Mouse (Mus musculus): ENCODE data around the gene Dand5.
"Not testable (repeated sequence)": the region's sequence is repeated elsewhere in the genome, so short reads cannot be mapped to it uniquely, and the experiment has no call there.

The Dand5 gene

DNA sequence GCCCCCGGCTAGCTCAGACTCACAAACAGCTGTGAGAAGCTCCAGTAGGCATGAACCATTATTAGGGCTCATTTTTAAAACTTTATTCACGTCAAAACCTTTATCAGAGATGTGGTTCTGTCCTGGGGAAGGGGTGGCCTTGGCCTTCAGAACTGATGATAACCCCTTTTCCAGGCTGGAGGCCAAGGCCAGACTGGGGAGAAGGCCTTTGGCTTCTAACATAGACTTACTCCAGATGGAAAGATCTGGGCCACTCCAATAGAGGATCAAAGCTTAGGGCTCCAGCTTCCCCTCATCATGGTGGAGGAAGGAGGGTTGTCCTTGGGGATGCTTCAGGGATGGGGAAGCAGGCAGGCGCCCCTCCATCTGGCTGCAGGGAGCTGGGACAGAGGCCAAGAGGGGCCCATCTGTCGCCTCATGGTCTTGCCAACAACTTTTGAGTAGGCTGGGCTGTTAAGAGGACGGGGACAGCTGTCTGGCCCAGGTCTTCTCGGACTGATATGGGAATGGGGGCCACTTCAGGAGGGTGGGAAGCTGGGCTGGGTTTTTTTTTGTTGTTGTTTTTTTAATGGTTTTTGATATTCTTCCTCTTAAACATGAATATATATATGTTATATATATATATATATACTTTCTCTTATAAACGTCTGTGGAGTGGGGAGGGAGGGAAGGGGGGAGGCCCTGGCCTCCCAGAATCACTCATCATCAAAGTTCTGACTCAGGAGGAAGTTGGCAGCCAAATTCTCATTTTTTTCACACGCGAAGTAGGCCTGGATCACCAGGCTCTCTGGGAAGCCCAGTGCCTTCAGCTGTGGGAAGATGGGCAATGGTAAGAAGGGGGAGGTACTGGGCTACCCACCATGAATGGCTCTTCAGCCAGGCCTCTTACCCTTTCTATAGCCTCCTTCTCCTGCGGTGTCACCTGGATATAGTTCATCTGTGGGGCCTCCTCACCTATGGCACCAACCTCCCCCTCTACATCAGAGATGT, 12.5 kb upstream of the Dand5 start:
- DNase-seq (ENCODE audit: low spot score) = peak; percentile 84

DNA sequence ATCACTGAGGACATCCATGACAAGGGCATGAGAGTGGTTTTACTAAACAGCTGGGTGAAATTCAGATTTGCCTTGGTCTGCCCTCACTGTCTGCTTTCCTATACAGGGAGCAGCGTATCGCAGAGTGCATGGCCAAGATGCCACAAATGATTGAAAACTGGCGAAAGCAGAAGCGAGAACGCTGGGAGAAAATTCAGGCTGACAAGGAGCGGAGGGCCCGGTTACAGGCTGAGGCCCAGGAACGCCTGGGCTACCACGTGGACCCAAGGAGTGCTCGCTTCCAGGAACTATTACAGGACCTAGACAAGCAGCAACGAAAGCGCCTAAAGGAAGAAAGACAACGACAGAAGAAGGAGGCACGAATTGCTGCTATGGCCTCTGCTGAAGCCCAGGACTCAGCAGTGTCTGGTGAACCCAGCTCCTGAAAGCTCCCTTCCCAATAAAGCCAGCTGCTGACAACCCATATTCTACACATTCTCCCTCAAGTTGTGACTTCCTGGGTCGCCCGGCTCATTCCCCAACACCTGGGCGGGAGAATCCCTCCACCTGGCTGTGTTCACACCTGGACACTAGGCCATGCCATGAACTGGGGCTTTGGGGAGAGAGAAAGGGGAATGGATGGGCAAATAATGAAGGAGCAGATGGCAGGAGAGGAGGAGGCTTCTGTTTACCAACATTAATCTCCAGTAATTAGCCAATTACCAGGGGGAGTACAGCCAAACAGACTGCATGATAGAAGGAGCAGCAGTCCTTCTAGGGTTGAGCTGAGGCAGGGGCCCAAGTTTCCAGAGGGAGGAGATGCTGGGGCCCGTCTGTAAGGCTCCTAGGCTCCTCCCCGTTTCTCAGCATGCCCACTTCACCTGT, 11.6 kb upstream of the Dand5 start:
- no peak for DNase-seq (ENCODE audit: low spot score)

DNA sequence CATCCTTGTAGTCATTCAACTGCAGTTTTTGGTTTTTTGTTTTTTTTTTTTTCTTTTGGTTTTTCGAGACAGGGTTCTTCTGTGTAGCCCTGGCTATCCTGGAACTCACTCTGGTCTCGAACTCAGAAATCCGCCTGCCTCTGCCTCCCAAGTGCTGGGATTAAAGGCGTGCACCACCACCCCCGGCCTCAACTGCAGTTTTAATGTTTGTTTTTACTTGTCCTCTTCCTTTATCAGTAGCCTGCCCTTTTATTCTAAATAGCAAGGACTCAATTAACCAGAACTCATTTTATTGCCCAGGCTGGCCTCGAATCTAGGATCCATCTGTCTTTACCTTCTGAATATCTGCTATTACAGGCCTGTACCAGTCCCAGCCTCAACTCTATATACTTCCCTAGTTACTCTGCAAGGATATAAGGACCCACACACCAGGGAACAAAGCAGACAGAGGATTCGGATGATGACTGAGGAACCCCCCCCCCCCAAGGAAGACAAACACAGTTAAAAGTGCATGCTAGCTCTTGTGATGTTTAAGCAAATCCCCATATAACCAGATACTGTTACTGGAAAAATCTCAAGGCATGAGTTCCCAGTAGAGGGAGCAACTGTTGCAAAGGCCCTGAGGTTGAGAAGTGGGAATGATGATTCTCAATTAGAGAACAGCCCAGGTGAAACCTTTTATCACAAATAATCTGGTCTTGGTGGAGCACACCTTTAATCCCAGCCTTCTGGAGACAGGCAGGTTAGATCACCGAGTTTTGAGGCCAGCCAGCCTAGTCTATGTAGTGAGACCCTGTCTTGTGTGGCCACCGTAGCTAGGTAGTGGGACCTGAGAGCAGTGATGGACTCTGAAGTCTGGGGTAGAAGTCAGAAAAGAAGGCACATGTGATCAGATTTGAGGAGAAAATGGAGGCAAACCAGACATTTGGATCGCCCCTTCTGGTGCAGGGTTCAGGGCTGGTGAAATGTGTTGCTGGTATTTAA, 10.4 kb upstream of the Dand5 start:
- DNase-seq (ENCODE audit: low spot score) = no peak

DNA sequence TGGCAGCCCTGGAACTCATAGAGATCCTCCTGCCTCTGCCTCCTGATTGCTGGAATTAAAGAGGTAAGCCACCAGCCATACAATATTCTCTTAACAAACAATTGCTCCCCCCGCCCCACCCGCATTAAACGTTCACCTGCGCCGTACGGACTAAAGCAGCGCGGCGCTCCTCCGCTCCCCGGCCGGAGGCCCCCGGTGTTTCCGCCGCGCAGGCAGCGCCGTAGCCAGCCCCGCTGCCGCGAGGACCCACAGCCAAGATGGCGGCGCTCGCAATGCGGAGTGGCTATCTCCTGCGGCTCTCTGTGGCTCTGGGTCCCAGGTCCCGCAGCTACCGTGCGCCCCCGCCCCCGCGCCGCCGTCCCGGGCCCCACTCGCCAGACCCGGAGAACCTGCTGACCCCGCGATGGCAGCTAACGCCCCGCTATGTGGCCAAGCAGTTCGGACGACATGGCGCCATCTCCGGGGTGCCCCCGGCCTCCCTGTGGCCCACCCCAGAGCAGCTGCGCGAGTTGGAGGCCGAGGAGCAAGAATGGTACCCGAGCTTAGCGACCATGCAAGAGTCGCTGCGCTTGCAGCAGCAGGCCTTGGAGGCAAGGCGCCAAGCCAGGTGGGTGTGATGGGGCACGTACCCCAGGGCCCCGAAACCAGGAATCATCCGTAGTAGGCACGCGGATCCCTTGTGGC, 9.6 kb upstream of the Dand5 start:
- peak; percentile 72 for DNase-seq (ENCODE audit: low spot score)

DNA sequence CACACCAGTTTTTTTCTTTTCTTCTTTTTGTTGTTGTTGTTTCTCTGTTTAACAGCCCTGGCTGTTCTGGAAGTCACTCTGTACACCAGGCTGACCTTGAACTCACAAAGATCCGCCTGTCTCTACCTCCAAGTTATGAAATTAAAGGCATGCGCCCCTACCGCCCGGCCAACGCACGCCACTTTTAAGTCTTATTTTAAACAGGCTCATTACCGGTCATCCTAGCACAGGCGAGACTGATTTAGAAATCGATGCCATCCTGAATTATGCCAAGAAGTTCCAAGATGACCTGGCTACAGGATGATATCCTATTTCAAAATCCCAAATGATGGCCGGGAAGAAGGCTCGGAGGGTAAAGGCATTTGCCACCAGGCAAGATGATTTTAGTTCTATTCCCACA, 8.9 kb upstream of the Dand5 start, which contains the start of gene Gadd45gip1:
TSS of gene Gadd45gip1 (plus strand) at position 33 of the 400 bp plus-strand sequence.
- DNase-seq (ENCODE audit: low spot score) = no peak

DNA sequence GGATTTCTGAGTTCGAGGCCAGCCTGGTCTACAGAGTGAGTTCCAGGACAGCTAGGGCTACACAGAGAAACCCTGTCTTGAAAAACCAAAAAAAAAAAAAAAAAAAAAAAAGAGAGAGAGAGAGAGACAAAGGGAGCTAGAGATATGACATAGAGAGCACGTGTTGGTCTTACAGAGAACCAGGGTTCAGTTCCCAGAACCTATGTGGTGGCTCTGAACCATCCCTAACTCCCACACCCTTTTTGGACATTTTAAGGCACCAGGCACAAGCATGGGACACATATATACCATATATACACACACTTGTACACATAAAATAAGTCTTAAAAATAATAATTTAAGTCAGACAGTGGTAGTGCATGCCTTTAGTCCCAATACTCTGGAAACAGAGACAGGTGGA, 3.9 kb upstream of the Dand5 start:
- DNase-seq (ENCODE audit: low spot score) = not testable (repeated sequence)

DNA sequence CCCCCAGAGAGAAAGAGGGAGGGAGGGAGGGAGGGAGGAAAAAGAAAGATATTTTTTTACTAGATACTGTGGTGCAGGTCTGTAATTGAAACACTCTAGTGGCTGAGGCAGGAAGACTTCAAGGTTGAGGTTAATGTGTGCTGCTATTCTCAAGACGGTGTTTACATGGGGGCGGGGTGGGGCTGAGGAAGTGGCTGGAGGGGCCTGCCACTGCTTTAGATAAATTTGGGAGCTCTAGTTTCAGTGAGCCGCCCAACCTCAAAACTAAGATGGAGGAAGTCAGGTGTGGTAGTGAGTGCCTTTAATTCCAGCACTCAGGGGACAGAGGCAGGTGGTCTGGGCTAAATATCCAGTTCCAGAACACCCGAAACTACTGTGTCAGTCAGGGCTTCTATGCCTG, 3.0 kb upstream of the Dand5 start:
- DNase-seq (ENCODE audit: low spot score) = no peak

DNA sequence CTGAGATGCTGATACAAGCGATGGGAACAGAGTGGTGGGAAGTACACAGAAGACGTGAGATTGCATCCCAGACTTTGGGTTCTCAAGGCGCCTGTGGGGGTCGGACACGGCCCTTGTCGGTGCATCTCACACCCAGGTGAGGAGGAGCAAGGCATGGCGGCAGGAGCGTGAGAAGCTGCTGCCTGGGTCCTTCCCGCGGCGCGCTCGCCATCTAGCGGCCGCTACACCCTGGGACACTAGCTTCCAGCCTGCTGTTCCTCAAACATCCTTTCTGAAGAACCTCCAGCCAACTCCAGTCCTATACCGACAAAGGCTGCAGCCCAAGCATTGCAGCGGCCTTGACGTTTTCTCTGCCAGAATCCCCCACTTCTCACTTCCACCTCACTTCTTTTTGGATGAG, 1.0 kb upstream of the Dand5 start:
- DNase-seq (ENCODE audit: low spot score) = peak; percentile 66

DNA sequence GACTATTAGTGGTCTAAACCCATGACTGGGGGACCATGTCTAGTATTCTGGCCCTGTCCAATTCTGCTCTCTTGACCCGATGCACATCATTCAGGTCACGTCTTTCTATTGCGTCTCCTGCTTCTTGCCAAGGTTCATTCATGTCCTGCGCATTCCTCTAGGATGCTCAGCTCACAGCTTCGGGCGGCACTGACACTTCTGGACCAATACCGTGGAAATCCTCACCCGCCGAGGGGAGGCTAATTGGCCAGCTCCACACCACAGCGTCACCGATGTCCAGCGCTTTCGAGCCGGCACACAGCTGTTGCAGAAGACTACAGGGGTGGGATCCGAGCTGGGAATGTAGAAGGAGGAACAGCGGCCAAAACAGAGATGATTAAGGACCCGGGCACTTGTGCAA, 6.5 kb downstream of the Dand5 start:
- no peak for DNase-seq (ENCODE audit: low spot score)

DNA sequence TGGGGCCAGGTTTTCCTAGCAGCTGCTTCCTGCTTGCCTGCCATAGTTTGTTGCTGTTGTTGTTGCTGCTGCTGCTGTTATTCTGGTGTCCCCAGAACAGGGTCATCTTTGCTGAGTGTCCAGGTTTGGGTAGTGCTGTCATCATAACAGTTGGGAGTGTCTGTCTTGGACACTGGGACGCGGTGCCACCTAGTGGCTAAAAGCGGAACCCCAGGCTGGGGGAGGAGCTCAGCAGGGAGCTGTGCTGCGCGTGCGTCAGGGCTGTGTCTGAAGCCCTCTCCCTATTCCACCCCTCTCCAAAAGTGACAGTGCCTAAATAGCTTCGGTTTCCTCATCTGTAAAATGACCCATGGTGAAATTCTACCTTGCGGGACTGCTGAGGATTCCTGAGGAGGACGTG, 7.1 kb downstream of the Dand5 start:
- DNase-seq (ENCODE audit: low spot score) = peak; percentile 96

DNA sequence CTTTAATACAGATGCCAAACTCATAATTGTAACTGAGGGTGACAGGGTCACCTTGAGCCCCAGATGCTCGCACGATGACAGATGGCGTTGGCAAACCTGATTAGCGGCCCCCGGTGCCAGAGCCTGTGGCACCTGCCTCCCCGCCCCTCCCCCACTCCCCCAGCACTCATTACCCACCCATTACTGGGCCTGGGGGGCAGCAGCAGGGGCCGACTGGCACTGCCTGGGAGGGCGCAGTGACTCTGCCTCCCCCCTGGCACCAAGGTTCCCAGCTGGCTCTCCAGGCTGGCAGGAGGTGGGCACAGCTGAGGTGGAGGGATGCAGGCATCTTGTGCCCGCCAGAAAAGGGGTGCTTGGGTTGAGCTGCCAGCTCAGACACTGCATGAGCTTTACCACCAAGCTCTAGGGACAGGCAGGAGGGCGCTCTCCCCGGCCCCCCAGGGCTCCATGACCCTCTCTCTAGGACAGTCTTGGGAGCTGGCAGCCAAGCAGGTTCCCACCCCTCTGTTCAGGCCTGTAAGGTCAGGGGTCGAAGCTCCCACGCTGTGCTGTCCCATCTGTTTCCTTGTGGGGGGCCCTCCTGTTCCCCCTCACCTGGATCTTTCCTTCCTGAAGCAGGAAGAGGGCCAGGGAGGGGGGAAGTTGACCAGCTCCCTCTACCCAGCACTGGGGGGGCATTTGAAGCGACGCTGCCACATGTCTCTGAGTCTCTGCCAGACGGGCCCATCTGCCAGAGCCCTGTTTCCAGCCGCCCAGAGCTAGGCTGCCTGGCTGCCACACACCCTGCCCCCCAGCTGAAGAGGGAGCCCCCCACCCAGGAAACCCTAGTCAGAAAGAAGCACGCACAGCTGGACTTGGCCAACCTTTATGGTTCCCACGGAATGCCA, 7.8 kb downstream of the Dand5 start:
- DNase-seq (ENCODE audit: low spot score) = no peak

DNA sequence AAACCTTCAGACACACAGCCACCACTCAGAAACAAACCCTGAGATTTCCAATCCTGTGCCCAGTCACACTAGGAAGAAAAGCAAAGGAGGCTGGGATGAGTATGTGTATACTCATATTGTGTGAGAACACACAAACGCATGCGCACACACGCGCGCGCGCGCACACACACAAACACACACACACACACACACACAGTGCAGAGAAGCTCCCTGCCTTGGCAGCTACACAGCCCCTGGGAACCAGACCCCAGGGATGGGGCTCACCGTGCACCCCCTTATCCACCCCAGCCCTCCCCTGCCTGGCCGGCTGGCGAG, 8.4 kb downstream of the Dand5 start:
- DNase-seq (ENCODE audit: low spot score) = no peak

DNA sequence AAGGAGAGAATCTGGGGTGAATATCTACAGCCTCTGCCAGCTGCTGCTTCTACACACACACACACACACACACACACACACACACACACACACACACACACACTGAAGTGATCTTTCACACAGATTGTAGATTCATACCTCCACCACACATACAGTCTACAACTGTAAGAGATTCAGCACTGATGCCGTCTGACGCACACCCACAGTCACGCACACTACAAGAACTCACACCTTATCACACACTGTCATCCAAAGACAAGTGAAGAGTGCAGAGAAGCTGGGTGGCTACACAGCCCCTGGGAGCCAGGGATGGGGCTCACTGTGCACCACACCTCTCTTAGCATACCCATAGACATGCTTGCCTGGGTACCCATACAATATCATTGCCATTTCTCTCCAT, 8.8 kb downstream of the Dand5 start:
- DNase-seq (ENCODE audit: low spot score) = no peak

DNA sequence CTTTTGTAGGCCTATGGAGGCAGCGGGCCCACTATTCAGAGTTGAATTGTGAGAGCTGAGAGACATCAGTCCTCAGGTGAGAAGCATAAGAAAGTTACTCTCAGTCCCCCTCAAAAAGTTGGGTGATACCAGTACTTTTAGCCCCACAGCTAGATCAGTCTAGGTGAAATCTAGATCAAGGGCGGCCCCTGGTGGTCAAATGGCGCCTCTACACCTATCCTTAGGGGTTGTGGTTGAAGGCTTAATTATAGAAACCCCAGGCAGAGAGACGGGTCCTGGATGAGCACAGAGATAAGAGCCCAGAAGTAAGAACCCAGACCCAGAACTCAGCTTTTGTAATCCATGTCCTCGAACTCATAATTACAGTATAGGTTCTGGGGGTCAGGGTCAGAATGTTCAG, 9.6 kb downstream of the Dand5 start:
- peak; percentile 87 for DNase-seq (ENCODE audit: low spot score)

DNA sequence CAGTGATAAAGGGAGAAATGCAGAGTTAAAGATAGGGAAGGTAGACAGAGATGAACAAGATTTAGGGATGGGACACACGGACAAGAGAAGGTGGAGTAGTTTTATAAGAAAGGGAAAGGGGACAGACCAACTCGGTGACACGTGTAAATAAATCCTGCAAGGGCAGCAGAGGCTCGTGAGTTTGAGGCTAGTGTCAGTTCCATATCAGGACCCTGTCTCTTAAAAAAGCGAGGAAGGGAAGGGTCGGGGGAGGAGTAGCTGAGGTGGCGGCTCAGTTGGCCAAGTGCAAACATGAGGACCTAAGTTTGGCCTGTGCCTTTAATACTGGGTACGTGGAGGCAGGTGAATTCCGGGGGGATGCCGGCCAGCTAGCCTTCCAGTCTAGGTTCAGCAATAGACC, 11.3 kb downstream of the Dand5 start:
- no peak for DNase-seq (ENCODE audit: low spot score)

DNA sequence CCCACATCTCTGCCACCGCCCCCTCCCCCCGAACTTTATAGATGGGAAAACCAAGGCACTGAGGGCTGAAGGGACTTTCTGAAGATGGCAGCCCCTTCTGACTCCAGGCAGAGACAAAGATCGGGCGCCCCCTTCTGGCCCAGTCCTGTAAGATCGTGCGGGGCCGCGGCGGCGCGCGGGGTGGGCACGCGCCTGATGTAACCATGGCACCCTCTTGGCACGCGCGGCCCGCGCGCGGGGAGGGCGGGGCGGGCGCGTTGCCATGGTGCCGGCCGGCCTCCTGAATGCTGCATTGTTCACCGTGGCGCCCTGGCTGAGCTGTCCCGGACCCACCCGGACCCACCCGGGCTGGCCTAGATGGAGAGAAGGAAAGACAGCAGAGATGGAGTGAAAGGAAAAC, 11.7 kb downstream of the Dand5 start:
- peak; percentile 98 for DNase-seq (ENCODE audit: low spot score)

DNA sequence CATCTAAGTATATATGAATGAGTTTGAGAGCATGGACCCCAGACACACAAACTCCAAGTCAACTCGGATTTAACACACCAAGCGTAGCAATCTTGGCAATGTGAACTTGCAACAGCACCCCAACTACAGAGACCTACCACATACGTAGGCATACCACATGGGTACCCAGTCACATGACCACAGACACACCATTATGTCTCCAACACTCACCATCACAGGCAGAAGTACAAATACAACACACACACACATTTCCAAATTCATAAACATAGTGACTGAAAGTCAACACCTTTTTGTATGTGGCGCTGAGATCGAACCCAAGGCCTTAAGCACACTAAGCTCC, 12.7 kb downstream of the Dand5 start:
- no peak for DNase-seq (ENCODE audit: low spot score)

DNA sequence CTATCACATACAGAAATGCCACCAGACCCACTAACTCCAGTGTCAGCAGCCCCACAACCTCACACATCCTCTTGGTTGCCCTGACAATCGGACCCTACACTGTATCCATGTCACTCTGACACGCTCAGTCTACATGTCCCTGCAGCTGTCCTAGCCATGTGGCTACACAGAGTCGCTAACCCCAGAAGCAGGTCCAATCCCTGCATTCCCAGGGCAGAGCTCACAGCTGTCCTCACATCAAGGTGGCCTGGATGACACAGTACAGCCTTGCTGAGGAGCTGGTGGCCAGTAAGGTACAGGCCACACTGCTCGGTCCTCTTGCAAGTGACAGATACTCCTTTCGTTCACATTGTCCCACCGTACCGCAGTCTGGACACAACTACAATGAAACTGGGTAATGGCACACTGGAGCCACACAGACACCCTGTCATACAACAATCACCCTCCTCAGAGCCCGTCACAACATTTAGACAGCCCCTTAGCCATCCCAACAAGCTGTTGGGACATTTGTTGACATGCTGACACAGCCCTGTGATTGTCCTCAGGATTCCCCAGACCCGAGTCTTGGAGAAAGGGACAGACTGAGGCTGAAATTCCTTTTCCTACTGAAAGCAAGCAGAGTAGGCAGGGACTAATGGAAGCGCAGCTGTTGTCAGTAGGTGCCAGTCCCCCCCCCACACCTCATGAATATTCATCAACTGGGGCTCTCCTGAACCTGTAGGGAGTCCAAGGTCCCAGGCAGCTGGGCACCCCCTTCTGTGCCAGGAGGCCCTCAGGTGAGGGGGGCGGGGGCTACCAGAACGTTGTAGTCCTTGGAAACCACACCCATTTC, 13.3 kb downstream of the Dand5 start:
- DNase-seq (ENCODE audit: low spot score) = no peak

DNA sequence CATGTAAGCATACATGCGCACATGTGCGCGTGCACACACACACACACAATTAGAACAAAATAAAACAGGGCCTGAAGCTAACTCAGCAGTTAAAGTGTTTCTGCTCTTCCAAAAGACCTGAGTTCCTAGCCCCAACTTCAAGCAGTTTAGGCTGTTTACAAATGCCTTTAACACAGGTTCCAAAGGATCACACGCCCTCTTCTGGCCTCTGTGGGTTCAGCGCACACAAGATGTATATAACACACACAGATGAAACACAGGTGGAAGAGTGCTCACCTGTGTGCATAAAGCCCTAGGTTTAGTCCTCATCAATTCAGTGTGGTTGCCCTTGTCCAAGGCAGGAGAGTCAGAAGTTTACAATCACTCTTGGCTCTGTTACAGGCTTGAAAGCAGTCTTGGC, 16.6 kb downstream of the Dand5 start:
- DNase-seq (ENCODE audit: low spot score) = no peak

All from layer of hippocampus, adult 11-12 months (tissue).